Mouse (Mus musculus) midbrain, embryonic 11.5 days (tissue): Measurements from ENCODE around the gene Defb38. TPM values are rescaled to one million over a fixed set of nuclear protein-coding genes. Genes with fewer than 3 reads are reported as not detected.

Experiments used
- ATAC-seq: fragments of 200-750 bp; cut with Nextera tagmentation; 2 replicates; pipeline ENCODE4 v1.8.0; 2017; ENCODE audit warnings: moderate TSS enrichment, moderate library complexity; ENCODE audit not compliant: low FRiP score
- DNase-seq: peaks from one replicate; pipeline ENCODE4 v3.0.0; 2015; ENCODE audit warnings: low spot score; ENCODE audit errors: missing footprints
- H3K27ac ChIP-seq: fragments of 300-500 bp; sonication (generic); 2 replicates; pipeline ENCODE4 v1.5.1; 2014; ENCODE audit warnings: low read depth, low read length
- H3K27me3 ChIP-seq: fragments of 300-500 bp; sonication (generic); 2 replicates; pipeline ENCODE4 v1.6.1; 2014; ENCODE audit warnings: mild to moderate bottlenecking, low read length, moderate library complexity, mixed read lengths; ENCODE audit not compliant: control insufficient read depth, insufficient read depth
- H3K36me3 ChIP-seq: fragments of 300-500 bp; sonication (generic); 2 replicates; pipeline ENCODE4 v1.6.1; 2014; ENCODE audit warnings: mild to moderate bottlenecking, low read length, moderate library complexity, mixed read lengths; ENCODE audit not compliant: control insufficient read depth, insufficient read depth
- H3K4me1 ChIP-seq: fragments of 300-500 bp; sonication (generic); 2 replicates; pipeline ENCODE4 v1.6.1; 2014; ENCODE audit warnings: low read length; ENCODE audit not compliant: control insufficient read depth, insufficient read depth
- H3K4me2 ChIP-seq: fragments of 300-500 bp; sonication (generic); 2 replicates; pipeline ENCODE4 v1.6.1; 2014; ENCODE audit warnings: mild to moderate bottlenecking, moderate library complexity
- H3K4me3 ChIP-seq: fragments of 300-500 bp; sonication (generic); 2 replicates; pipeline ENCODE4 v1.5.1; 2014; ENCODE audit warnings: low read depth, low read length
- H3K9ac ChIP-seq: fragments of 300-500 bp; sonication (generic); 2 replicates; pipeline ENCODE4 v1.6.1; 2014; ENCODE audit warnings: low read length
- H3K9me3 ChIP-seq: fragments of 300-500 bp; sonication (generic); 2 replicates; pipeline ENCODE4 v1.6.1; 2016; ENCODE audit warnings: low read length; ENCODE audit not compliant: control insufficient read depth
- WGBS: fragments of 180-500 bp; shearing (Covaris S2); extraction: QIAGEN DNeasy Blood & Tissue Kit; methylation state at CpG from one replicate; pipeline ENCODE4 v1.1.7; 2014; 5-methylcytosine and 5-hydroxymethylcytosine counted together
- polyA plus RNA-seq: library from polyadenylated mRNA; unstranded; fragments of >200 nt; fragmentation: Nextera tagmentation; extraction: Ambion mirVana; gene quantifications from 2 replicates; pipeline ENCODE4 v1.2.1, GENCODE M21; 2014

Defb38 gene
- polyA plus RNA-seq, result not detected in 2 replicates

- no peak within 1 kb of the TSS for H3K9ac ChIP-seq
- H3K9me3 ChIP-seq, result no peaks in the 10 kb centered on the region
- no peak within 1 kb of the TSS for H3K4me3 ChIP-seq
- H3K4me1 ChIP-seq, result no peaks in the 10 kb centered on the region
- DNase-seq (no peak), ATAC-seq (no peak)
- no peaks in the 10 kb centered on the region for H3K36me3 ChIP-seq
- H3K27ac ChIP-seq, result no peak within 1 kb of the TSS
- no peak within 1 kb of the TSS for H3K4me2 ChIP-seq
- no peaks in the 10 kb centered on the region for H3K27me3 ChIP-seq
- 94% methylated on average over 1 of the region's 1 CpGs for WGBS
These were observed at the start of gene Defb38 for GRCm38 (mm10) chr8:19026466-19026865. Gene Defb38 (minus strand): TSS chr8:19026566.

- no peak overlapping the region for H3K4me3 ChIP-seq
- H3K36me3 ChIP-seq, result no peaks in the 10 kb centered on the region
- WGBS, result 69% methylated on average over 2 of the region's 2 CpGs
- no peak overlapping the region for H3K9ac ChIP-seq
- no peaks in the 10 kb centered on the region; the same call in 1 of the 2 replicates for H3K9me3 ChIP-seq
- H3K27me3 ChIP-seq, result no peaks in the 10 kb centered on the region
- DNase-seq (no peak), ATAC-seq (no peak)
- H3K27ac ChIP-seq, result no peak overlapping the region
- H3K4me2 ChIP-seq, result no peak overlapping the region
- no peaks in the 10 kb centered on the region for H3K4me1 ChIP-seq
These were observed 39.6 kb upstream of the Defb38 start for GRCm38 (mm10) chr8:19066013-19066412.

GRCm38 (mm10) chr8:19064710-19065109, 38.3 kb upstream of the Defb38 start, which contains the start of gene Defb39:
Gene Defb39 (minus strand): TSS chr8:19064810.
- no peak for DNase-seq
- Histone ChIP-seq H3K36me3 (no peaks in the 10 kb centered on the region), H3K27ac (no peak within 1 kb of the TSS), H3K4me2 (no peak within 1 kb of the TSS), H3K9ac (no peak within 1 kb of the TSS), H3K27me3 (no peaks in the 10 kb centered on the region), H3K4me3 (no peak within 1 kb of the TSS), H3K9me3 (no peaks in the 10 kb centered on the region; the same call in 1 of the 2 replicates), H3K4me1 (no peaks in the 10 kb centered on the region)
- ATAC-seq, result no peak
- WGBS, result 79% methylated on average over 1 of the region's 1 CpGs

GRCm38 (mm10) chr8:19062891-19063290, 36.5 kb upstream of the Defb38 start:
- DNase-seq, result no peak

GRCm38 (mm10) chr8:19045242-19045641, 18.9 kb upstream of the Defb38 start:
- no peak overlapping the region for H3K4me2 ChIP-seq
- H3K36me3 ChIP-seq, result no peaks in the 10 kb centered on the region
- 96% methylated on average over 14 of the region's 14 CpGs for WGBS
- no peaks in the 10 kb centered on the region; the same call in 1 of the 2 replicates for H3K9me3 ChIP-seq
- H3K4me3 ChIP-seq, result no peak overlapping the region
- no peaks in the 10 kb centered on the region for H3K4me1 ChIP-seq
- DNase-seq (no peak), ATAC-seq (no peak)
- no peak overlapping the region for H3K9ac ChIP-seq
- H3K27ac ChIP-seq, result no peak overlapping the region
- H3K27me3 ChIP-seq, result no peaks in the 10 kb centered on the region

More at GRCm38 (mm10) chr8:19062891-19063290, 36.5 kb upstream of the Defb38 start:
- no peaks in the 10 kb centered on the region for H3K36me3 ChIP-seq
- no peaks in the 10 kb centered on the region; the same call in 1 of the 2 replicates for H3K9me3 ChIP-seq
- H3K27me3 ChIP-seq, result no peaks in the 10 kb centered on the region
- H3K4me3 ChIP-seq, result no peak overlapping the region
- no peak overlapping the region for H3K4me2 ChIP-seq
- no peaks in the 10 kb centered on the region for H3K4me1 ChIP-seq
- ATAC-seq, result no peak
- no peak overlapping the region for H3K27ac ChIP-seq
- no peak overlapping the region for H3K9ac ChIP-seq

Other genes starting within 250 kb of the Defb38 start
- gene Defb40, start 48.3 kb downstream of the Defb38 start, polyA plus RNA-seq, result not detected in 2 replicates
- not detected in 2 replicates for gene Defb37, start 35.5 kb downstream of the Defb38 start, polyA plus RNA-seq
- gene Defb39, start 38.2 kb upstream of the Defb38 start, polyA plus RNA-seq, result not detected in 2 replicates
- not detected in 2 replicates for gene Defb12, start 88.3 kb upstream of the Defb38 start, polyA plus RNA-seq
- not detected in 2 replicates for gene Defb34, start 97.2 kb upstream of the Defb38 start, polyA plus RNA-seq
- not detected in 2 replicates for gene Gm45826, start 114.2 kb upstream of the Defb38 start, polyA plus RNA-seq
- gene Defb14, start 167.8 kb upstream of the Defb38 start, polyA plus RNA-seq, result not detected in 2 replicates
- not detected in 2 replicates for gene Defb4, start 172.1 kb upstream of the Defb38 start, polyA plus RNA-seq
- gene Defb6, start 198.9 kb upstream of the Defb38 start, polyA plus RNA-seq, result not detected in 2 replicates
- gene Defb46, start 213.3 kb upstream of the Defb38 start, polyA plus RNA-seq, result not detected in 2 replicates
- gene Defb5, start 221.0 kb upstream of the Defb38 start, polyA plus RNA-seq, result not detected in 2 replicates